Mouse (Mus musculus) thymus, postnatal 14 days (tissue): Measurements from ENCODE around the gene Gm12695.

Experiments
- DNase-seq: peaks from one replicate; pipeline ENCODE4 v3.0.0; 2021

Gm12695 gene

DNA sequence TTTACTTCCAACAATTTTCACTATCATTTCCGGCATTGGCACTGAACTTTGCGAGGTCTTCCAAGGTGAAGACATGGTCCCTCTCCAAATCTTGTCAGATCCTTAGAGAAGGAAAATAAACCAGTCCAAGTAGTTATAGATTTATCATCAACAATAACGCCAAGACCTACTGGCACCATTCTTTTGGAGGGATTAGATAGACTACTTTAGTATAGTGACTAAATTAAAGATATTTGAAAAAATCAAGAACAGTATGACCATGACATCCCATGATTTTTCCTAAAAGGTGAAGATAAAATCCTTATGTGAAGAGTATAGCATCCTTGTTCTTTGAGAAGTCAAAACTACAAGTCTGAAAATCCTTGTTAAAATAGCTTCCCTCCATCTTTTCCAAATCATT is at the start of gene Gm12695:
Gene Gm12695, minus strand, starts transcription at position 101 of the 400 bp plus-strand sequence.
- DNase-seq: no peak

DNA sequence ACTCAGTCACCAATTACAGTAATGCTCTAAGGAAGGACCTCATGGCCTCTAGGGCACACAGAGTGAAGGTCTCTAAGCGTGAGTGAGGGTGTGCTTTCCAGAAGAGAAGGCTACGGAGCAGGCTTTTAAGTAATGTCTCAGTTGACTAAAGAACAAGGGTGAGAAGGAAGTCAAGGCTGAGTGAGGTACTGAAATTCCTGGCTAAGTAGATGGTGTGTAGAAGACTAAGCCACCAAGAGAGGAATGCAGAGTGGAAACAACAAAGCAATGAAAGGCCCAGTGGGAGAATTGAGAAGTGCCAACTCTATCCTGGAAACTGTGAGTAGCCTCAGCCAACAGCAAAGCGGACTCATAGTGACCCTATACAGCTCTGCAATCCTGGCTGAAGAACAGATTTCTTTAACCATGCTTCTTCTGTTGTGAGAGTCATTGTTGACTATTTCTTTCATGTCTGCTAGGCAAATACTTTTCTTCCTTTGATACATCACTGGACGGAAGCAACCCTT is 40.6 kb upstream of the Gm12695 start:
- no peak for DNase-seq

DNA sequence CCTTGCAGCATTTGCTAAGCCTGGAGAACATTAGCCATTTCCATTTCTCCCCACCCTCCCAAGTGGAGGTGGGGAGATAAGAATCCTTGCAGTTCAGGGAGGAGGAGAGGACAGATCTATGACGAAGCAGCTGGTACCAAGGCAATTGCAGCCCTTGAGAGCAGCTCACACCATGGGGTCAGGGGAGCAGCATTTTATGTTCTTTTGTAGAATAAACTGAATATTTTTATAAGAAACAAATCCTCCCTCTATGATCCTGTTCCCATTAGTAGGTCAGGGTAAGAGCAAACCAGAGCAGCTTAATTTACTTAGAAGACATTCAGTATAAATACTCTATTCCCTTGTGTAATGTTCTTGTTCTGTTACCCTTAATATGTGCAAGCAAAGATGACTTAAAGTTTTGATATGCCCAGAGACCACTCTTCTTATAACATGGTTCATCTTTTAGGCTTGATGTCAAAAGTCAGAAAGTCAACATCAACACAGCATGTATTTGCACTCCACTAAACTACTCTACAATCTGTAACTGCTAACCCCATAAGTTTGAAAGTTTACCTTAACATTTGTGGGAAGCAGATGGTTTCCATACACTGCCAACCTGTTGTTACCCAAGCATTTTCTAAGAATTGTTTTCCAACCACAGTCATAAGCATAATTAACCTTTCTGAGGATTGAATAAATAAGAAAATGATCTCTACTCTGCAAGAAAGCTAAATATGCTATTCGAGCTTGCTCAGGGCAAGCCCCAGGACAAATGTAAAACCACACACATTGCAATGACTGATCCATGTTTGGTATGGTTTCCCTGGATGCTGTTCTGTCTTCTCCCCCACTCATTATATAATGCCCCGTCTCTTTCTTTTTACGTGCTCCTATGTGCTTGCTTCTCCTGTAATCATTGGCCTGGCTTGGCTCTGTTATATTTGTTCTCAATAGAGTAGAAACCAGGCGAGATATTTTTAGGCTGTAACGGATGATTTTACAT is 22.1 kb upstream of the Gm12695 start:
- DNase-seq: no peak

DNA sequence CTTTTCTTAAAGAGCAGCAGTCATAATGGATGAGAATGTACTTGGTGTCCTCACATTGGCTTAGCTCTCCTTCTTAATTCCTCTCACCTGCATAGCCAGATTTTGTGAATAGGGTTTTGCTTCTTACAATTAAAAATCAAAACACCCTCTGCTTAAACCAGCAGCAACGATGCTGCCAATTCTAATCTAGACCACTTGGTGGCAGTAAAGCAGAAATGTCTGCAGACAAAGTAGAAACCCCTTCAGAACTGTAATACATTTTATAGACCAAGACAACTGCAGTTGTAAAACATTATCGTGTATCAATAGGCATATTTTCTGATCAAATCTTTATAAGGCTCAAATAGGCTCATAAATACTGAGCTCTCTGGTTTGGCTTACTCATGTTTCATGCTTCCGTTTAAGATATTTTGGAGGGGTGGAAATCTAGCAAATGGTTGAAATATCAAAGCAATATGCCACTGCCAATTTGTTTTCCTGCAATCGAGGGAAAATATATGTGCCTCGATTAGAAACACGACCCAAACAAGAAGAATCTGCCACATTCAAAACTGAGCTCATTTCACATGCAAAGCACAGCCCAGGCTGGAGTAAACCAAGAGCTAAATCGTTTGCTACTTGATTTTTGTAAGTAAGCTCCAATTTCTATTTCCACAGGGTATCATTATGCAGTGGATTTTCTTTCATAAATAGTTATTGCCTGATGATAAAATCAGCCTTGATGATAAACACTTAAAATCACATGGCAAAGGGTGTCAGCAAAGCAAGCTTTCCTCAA is 14.6 kb upstream of the Gm12695 start:
- DNase-seq: no peak

DNA sequence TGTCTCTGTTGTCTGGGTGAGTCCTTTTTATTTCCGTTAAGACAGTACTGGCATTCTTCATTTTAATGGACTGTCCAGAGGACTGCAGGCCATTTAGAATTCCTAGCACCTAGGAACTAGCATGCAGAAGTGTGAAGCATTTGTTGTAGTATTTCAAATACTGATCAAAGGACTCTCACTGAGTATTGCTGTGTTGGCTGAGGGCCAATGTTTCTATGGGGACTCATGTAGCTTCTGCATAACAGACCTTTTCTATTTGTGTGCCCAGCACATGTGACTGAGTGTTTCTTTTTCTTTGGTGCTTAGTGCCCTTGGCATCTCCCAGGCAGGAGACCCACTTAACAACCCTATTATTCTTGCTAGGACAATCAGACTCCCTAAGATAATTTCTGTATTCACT is 12.6 kb upstream of the Gm12695 start:
- DNase-seq: no peak

DNA sequence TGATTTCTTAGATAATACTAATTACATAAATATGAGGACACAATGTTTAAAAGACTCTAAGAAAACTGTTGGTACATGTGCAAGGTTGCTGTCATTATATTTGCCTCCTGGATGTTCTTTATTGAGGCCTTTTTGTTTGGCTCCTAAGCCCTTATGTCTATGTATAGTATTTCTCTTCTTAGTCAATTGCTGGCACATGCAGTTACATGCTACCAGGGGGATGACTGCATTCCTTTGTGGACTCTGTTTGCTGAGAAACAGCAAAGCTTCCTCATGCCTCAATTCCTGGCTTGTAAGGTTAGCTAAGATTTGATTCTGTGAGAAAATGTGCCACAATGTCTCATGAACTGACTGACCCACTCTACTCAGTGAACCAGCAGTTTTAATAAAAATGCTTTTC is 6.3 kb upstream of the Gm12695 start:
- DNase-seq: no peak

DNA sequence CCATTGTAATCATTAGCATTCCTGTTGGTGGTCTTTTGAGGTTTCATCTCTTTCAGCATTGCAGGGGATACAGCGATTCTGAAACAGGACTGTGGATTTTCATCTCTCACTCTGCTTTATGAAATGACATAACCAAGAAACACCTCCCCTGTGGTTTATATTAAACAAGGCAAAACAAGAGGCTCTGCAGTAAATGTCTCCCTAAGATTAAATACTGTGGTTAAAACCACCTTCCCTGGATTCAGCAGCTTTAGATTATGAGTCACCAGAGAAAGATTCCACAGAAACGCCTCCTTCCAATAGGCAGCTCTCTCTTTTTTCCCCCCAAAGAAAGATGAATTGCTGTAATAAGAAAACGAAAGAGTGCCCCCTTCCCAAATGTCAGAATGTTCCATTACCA is 4.9 kb upstream of the Gm12695 start:
- DNase-seq: no peak

DNA sequence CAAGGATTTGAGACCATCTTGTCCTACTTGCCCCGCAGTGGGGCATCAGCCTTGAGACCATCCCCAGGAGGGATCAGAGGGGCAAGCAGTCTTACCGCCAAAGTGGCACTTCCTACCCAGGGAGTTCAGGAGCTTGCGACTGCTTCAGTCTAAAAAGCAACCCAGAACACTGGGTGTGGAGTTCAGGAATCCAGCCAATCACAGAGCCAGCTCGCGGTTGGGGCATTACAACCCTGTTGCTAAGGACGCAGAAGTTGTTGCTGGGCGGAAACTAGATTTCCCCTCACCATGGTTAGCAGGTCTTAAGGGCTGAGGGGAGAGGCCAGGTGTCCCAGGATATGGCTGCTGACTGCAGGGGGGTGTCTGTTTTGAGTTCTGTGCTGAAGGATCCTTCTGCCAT is 1.6 kb upstream of the Gm12695 start:
- DNase-seq: peak; percentile 11

DNA sequence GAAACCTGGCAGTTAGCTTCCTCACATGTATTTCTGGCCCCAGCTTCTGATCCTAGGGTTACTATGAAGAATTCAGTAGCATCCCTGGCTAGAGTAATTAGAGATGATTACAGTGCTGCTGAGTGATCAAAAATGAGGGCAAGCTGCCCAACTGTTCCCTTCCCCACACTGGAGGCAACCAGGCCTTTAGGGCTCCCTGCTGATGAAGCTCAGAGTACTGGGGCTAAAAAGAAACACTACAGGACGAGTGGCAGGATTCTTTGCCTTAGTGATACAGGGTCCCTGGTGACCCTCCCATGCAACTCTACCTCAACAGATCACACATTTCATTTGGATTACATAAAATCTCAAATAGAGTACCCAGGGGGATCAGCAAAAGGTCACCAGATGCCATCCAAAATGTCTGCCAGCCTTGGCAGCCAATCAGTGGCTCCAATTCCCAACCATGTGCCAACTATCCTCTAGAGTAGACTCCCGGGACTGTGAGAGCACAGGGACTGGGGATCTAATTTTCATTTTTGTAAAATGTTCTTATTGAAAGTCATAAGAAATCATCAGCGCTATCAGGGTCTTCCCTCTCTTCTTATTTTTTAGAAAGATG is 11.9 kb downstream of the Gm12695 start:
- DNase-seq: no peak

DNA sequence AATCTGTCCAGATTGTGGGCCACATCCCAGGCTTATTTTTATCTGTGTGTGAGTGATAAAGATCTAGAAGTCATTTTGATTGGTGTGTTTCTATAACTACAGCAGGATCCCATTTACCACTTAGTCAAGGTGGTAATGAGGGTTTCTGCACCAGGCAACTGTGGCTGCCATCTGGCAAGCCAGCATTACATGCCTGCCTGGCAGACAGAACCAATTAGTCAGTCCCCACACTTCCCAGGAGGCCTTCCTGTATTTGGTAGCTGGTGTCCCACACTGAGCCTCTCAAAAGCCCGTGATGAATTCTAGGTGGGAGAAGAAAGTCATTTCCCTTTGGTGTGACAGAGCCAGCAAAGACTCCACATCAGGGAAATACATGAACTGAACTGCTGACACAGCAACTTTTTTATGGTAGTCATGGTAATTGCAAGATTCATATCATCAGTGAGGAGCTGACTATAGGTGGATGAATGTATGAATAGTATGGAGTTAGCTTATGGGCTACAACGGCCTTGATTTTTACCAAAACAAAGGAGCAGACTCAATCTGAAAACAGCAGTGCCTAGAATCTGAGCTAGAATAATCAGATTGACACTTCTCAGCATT is 18.5 kb downstream of the Gm12695 start:
- no peak for DNase-seq

DNA sequence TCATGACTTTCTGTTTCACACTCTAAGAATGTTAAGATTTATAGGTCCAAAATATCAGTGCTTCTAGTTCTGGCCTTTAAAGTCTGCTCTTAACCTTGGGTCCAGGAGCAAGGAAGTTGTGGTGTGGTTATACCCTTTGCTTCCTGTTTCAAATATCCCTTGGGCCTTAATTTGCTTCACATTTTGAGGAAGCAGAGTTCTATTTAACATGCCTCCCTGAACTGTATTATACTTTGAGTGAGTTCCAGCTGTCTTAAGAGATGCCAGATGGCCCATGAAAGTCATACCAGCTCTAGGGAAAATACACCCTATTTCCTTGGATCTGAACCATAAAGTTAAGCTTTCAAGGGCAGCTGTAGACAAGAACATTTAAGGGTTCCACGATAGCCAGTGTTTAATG is 33.0 kb downstream of the Gm12695 start:
- DNase-seq: no peak

DNA sequence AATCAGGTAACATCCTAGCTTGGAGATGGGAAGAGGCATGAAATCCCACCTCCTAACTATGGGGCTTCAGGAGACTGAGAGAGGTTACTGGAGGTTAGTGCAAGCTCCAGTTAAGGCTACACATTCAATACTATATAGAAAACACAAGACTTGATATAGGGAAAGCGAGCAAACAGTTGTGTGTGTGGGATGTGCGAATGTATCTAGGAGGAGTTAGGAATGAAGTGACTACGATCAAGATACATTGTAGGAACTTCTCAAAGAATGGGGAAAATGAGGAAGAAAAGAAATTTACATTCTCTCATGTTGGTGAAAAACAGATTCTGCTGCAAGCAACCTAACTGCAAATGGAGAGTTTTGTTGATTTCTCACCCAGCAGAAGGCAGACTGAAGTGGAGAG is 44.5 kb downstream of the Gm12695 start:
- no peak for DNase-seq

DNA sequence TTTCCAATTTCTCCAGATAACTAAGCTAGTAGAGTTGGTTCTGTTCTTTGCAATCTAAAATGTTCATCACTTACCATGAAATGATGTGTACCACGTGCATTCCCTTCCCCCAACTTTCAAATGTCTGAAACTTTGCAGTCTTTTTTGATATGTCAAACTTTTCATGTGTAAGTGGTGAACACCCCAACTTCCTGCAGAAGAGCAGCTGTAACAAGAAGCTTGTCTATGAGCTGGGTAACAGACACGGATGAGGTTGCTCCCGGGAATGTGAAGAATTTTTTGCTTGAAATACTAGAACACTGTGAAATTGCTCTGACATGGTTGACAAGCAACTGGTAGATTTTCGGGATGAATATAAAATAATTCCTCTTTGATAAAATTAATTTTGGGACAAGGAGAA is 55.7 kb downstream of the Gm12695 start:
- no peak for DNase-seq

DNA sequence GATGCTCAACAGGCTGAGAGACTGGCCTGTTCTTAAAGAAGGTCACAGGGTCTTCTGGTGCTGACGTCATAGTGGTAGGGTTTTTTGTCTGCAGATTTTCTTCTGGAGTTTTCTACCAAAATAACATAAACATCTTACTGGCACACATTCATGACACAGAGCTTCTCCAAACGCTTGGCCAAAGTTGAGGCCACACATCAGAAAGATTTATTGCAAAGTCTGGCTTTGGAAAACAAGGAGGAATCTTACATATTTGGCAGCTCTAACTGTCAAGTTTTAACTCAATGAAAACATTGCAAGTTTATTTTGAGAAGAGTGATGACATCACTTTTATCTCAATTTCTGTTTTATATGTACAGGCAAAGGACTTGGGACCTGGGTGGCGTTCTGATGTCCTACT is 56.8 kb downstream of the Gm12695 start:
- no peak for DNase-seq

DNA sequence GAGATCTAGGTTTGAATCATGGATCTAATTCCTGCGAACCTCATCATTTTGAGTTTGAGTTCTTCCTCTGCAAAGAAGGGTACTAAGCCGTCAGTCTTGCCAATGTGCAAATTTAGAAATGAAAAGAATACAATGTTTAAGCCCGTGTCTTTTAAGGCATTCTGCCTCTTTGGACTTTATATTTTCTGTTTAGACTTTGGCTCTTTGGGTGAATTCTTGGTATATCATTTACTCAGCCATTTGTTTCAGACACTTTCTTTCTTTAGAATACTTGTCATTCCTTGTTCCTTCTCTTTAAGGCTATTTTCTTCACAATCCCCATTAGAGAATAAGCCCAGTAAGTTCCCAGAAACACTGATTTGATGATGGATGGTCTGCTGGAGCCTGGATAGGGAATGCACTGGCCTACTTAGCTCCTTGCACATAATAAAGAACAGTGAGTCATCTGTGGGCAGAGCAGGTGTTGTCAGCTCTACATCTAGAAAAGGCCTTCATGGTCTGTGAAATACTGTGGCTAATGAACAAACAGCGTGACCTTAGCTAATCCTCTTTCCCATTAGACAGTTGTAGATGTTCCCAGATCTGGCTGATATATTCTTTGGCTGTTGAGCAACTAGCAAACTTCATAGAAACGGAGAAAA is 59.5 kb downstream of the Gm12695 start:
- no peak for DNase-seq

DNA sequence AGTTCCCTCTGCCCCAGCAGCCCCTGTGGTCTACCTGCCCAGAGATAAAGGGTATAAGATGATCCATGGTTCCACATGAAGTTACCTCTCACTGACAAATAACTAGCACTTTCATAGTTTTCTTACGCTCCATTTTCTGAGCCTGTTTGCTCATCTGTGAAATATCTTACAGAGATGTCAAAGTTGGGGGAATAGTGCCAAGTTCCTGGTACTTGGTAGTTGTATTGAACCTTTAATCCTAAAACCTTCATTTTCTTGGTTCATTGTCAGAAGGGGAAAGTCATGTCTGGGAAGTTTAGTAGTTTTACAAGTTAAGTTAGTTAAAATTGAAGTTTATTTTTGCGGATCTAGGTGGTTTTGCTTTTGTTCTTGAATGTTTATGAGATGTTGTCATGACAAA is 62.7 kb downstream of the Gm12695 start:
- no peak for DNase-seq

DNA sequence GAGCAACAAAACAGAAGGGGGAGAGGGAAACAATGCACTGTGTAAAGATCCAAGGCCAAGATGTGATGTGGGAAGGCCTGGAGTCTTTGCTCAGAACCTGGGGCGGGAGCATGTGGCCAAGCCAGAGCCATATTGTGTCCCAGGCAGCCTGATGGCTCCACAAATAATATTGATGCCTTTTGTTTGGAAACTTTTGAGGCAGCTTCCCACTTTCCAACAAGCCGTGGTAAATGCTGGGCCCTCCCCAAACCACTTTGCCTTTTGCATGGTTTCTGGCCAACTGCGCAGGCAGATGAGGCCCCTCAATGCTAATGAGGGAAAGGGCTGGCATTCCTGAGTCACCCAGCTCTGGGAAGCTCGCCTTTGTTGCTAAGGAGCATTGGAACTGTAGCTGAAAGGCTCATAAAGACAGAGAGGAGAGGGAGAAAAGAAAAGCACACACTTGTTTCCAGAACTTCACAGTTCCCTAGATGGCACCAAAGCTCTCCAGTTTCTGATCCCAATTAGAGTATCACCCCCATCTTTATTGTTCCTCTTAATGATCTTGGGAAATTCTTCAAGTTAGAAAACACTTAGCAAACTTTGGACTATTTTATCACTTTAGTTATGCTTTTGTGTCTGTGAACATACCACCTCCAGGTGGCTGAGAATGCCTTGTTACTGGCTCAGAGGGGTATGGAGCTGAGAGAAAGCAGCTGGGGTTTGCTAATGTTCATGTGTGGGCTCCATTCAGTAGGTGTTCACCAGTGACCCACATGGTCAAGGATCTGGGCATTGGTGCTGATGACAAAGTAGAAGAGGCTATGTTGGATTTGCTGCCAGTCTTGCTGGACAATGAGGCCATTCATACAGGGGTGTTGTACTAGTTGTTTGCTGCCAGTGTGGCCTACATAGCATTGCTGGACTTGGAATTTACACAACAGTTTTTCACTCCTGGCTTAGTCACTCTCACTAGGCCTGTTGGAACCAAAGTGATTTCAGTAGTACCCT is 65.7 kb downstream of the Gm12695 start:
- DNase-seq: no peak

DNA sequence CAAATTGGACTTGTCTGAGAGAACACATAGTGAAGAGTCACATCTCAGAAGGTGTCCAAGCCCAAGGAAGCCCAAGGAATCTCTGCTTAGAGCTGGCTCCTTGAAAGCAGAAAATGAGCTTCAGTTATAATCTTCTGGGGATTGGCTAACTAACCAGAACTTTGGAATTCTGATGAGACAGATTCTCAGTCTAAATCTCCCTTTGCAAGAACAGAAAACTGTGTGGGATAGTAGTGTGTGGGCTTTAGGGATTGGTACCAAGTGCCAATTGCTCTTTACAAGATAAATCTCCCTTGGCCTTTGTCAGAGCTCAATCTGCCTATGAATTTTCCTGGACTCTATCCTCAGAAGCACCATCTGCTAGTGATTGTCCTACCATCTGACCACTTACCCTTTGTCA is 66.5 kb downstream of the Gm12695 start:
- no peak for DNase-seq

DNA sequence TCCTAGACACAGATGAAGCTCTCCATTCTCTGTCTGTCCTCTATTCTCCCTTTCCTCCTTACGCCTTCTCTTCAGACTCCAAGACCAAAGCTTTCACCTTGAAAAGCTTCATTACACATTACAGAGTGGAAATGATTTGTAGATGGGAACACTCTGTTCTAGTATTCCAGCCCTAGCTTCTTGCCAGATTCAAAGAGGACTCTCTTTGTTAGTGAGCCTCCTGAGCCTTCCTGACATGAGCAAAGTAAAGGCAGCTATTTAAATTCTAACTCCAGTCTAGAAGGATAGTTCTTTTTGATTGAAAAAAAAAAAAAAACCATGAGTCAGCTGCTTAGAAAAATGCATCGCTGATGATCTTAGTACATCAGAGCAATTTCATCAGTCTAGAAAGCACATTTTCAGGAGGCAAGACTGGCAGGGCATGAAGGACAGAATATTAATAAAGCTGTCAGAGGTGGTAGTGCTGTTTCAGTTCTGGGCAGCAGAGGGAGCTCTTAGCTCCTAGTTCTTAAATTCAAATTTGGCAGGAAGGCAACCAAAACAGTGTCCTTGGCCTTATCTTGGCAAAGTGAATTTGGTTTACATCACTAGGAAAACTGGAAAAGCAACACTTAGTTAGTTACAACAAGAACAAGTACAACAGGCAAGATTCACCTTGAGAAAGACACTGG is 79.6 kb downstream of the Gm12695 start:
- no peak for DNase-seq

DNA sequence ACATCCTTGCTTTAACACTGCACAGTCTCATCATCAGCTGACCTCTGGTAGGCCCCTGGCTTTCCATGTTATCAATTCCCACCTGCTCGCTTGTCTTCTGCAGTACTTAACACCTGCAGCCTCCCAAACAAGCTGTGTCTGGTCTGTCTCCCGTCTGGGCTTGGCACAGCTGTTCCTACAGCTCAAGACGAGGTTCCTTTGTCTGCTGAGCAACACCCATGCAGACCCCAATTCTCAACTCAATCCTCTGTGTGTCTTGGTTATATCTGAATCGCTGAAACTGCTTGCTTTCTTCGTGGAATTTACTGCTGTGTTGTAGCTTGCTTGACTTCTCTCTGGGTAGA is 86.8 kb downstream of the Gm12695 start:
- no peak for DNase-seq
